Mouse (Mus musculus): Measurements from ENCODE around the gene Nfam1. TPM values are rescaled to one million over a fixed set of nuclear protein-coding genes. Genes with fewer than 3 reads are reported as not detected.

Gene Nfam1
- polyA plus RNA-seq, 1 experiment from 2014 or later = 1.9 TPM

DNA sequence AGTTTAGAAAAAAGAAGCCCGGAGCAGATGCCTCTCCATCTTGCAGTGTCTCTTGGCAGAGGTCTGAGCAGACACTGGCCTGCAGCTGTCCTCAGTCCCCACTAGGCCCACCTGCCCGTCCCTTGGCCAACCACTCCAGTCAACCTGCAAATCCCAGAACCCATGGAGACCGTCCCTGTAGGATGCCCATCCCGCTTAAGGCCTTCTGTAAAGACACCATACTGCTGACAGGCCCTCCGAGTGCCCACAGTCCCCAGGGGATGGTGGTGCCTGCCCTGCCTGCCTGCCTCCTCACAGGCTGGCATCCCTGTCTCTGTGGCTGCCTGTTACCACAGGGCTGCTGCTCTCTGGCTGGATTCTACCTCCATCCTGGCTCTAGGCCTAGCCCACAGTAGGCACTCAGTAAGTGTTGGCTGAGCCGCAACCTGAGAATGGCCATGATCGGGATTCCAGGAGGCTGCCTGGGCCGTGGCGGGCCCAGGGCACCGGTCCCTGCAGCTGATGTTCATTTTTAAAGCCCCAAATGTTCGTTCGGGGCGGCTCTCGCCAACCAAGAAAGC is 68.8 kb downstream of the Nfam1 start:
- WGBS = 69% methylated on average over 14 of the region's 14 CpGs
- Histone ChIP-seq H3K9me3 (ENCODE audit: control insufficient read depth, low read length) (no peaks in the 10 kb centered on the region), H3K4me1 (ENCODE audit: control insufficient read depth, insufficient read depth, low read length) (peaks cover 50% of the 10 kb centered on the region), H3K27ac (replicated peaks; ENCODE audit: low read depth, low read length) (no peak overlapping the region), H3K27me3 (ENCODE audit: control insufficient read depth, insufficient read depth, low read length) (peaks cover 15% of the 10 kb centered on the region; the same call in 1 of the 2 replicates), H3K4me3 (ENCODE audit: low read depth, low read length) (0 out of 2 replicates have a peak overlapping the region, but pooled peaks have one; percentile 53), H3K9ac (ENCODE audit: low read length) (no peak overlapping the region), H3K4me2 (ENCODE audit: low read depth, severe bottlenecking) (peak overlapping the region; percentile 88; the same call in 1 of the 2 replicates), H3K36me3 (ENCODE audit: control insufficient read depth, insufficient read depth, low read length) (no peaks in the 10 kb centered on the region)
- ATAC-seq (ENCODE audit: insufficient number of reproducible peaks, low FRiP score, low TSS enrichment, low read depth) = no peak
- DNase-seq (ENCODE audit: low spot score) = peak; percentile 40

DNA sequence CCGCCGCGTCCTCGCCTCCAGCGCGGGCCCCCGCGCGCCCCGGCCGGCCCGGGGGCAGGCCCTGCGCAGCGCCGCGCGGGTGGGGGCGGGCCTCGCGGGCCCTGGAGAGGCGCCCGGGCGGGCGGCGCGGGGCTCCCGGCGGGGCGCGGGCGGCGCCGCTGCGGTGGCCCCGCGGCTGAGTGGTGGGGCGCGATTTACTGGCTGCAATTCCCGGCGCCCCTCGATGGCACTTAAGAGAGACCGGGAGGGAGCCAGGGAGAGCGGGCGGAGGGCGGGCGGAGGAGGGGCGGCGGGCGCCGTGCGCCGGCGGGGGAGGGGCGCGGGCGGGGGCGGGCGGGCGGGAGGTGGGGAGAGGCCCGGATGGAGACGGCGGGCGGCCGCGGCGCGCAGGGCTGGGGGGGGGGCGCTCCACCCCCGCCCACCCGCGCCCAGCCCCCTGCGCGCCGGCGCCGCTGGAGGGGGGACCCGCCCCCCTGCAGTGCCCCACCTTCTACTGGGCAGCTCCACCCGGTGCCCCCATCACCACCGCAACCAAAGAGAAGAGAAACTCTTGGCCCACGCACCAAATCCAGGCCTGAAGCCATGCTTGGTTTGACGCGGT is 69.5 kb downstream of the Nfam1 start:
- Histone ChIP-seq H3K4me1 (ENCODE audit: control insufficient read depth, insufficient read depth, low read length) (peaks cover 48% of the 10 kb centered on the region), H3K27ac (replicated peaks; ENCODE audit: low read depth, low read length) (peak overlapping the region; percentile 77), H3K4me2 (ENCODE audit: low read depth, severe bottlenecking) (peak overlapping the region; percentile 88), H3K9ac (ENCODE audit: low read length) (peak overlapping the region; percentile 78), H3K27me3 (ENCODE audit: control insufficient read depth, insufficient read depth, low read length) (peaks cover 15% of the 10 kb centered on the region; the same call in 1 of the 2 replicates), H3K36me3 (ENCODE audit: control insufficient read depth, insufficient read depth, low read length) (no peaks in the 10 kb centered on the region), H3K9me3 (ENCODE audit: control insufficient read depth, low read length) (no peaks in the 10 kb centered on the region), H3K4me3 (ENCODE audit: low read depth, low read length) (peak overlapping the region; percentile 53; the same call in 1 of the 2 replicates)
- under 1% methylated on average over 13 of the region's 82 CpGs for WGBS
- ATAC-seq (ENCODE audit: insufficient number of reproducible peaks, low FRiP score, low TSS enrichment, low read depth) (no peak), DNase-seq (ENCODE audit: low spot score) (peak; percentile 54)

DNA sequence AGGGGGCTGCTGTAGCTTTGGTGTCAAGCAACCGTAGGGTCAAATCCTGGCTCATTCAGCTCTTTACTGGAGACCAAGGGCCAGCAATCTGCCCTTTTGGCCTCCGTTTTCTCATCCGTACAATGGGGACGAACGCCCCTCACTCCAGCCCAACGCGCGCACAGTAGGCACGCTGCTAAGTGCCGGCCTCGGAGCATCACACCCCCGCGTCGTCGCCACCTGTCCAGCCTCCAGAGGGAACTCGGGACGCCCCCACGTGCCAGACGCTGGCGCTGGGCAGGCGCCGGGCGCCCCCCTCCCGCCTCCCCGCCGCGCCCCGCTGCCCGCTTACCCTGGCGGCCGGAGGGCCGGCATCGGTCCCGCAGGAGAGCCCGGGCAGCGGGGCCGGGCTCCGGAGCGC is 70.0 kb downstream of the Nfam1 start:
- DNase-seq (ENCODE audit: low spot score) = peak; percentile 57
- Histone ChIP-seq H3K4me3 (ENCODE audit: low read depth, low read length) (peak overlapping the region; percentile 53), H3K4me2 (ENCODE audit: low read depth, severe bottlenecking) (peak overlapping the region; percentile 88), H3K4me1 (ENCODE audit: control insufficient read depth, insufficient read depth, low read length) (peaks cover 48% of the 10 kb centered on the region), H3K9me3 (ENCODE audit: control insufficient read depth, low read length) (no peaks in the 10 kb centered on the region), H3K36me3 (ENCODE audit: control insufficient read depth, insufficient read depth, low read length) (no peaks in the 10 kb centered on the region), H3K9ac (ENCODE audit: low read length) (peak overlapping the region; percentile 78), H3K27me3 (ENCODE audit: control insufficient read depth, insufficient read depth, low read length) (peaks cover 15% of the 10 kb centered on the region; the same call in 1 of the 2 replicates), H3K27ac (replicated peaks; ENCODE audit: low read depth, low read length) (peak overlapping the region; percentile 77)
- ATAC-seq (ENCODE audit: insufficient number of reproducible peaks, low FRiP score, low TSS enrichment, low read depth) = no peak
- 3% methylated on average over 37 of the region's 39 CpGs for WGBS

DNA sequence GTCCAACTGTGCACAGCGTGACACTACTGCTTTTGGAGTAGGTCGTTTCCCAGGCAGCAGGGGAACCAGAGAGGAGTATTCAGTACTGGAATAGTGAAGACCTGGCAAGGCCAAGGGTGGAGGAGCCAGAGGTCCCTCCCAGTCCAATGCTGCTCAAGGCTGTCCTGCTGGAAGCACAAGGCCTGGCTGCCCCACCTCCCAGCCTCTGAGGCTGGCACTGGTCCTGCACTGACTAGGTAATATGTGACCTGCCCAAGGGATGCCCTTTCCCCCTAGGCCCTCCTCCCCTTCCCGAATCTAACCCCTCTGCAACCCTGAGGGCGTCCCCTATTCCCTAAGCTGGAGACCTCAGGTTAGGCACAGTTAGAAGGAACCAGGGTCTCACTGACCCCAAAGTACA is 70.6 kb downstream of the Nfam1 start:
- H3K27me3 ChIP-seq (ENCODE audit: control insufficient read depth, insufficient read depth, low read length) = peaks cover 15% of the 10 kb centered on the region; the same call in 1 of the 2 replicates
- no peak for ATAC-seq (ENCODE audit: insufficient number of reproducible peaks, low FRiP score, low TSS enrichment, low read depth)

DNA sequence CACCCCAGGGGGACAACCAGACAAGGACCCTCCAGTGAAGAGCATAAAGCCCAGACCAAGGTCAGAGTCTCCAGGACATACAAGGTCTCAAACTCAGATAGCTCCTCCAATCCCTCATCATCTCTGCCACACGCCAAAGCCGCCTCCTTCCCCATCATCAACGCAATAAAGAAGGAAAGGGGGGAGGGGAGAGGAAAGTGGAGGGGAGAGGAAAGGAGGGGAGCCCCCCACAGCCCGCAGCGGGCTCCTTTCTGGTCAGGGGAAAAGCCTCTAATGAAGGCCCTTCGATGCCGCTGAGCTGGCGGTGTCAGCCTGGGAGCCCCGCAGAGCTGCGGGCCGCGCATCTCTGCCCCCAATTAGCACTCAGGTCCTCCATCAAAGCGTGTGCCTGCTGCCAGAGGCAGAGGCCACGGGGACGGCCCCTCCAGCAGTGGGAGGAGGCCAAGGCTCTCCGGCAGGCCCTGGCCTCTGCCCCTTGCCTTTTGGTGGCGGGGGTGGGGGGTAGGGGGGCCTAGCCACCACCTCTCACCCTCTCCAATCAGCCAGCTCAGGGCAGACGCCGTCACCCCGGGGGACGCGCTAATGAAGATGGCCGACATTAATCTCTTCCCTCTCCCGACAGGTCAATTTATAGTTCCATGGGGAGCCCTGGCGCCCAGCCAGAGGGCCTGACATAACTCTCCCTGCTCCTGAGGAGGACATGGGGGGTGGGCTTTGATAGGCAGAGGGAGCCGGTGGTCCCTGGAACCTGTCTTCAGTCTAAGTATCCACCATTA is 72.1 kb downstream of the Nfam1 start:
- H3K36me3 ChIP-seq (ENCODE audit: control insufficient read depth, insufficient read depth, low read length) = no peaks in the 10 kb centered on the region
- ATAC-seq (ENCODE audit: insufficient number of reproducible peaks, low FRiP score, low TSS enrichment, low read depth) (no peak), DNase-seq (ENCODE audit: low spot score) (peak; percentile 50)
- peak overlapping the region; percentile 20 for H3K4me3 ChIP-seq (ENCODE audit: low read depth, low read length)
- WGBS = 0% methylated on average over 26 of the region's 26 CpGs
- no peak overlapping the region for H3K27ac ChIP-seq (replicated peaks; ENCODE audit: low read depth, low read length)
- peaks cover 15% of the 10 kb centered on the region; the same call in 1 of the 2 replicates for H3K27me3 ChIP-seq (ENCODE audit: control insufficient read depth, insufficient read depth, low read length)
- peak overlapping the region; percentile 65 for H3K4me2 ChIP-seq (ENCODE audit: low read depth, severe bottlenecking)
- no peaks in the 10 kb centered on the region for H3K9me3 ChIP-seq (ENCODE audit: control insufficient read depth, low read length)
- H3K4me1 ChIP-seq (ENCODE audit: control insufficient read depth, insufficient read depth, low read length) = peaks cover 47% of the 10 kb centered on the region
- H3K9ac ChIP-seq (ENCODE audit: low read length) = peak overlapping the region; percentile 2; the same call in 1 of the 2 replicates

More for the DNA sequence above, 70.6 kb downstream of the Nfam1 start:
- Histone ChIP-seq H3K4me2 (ENCODE audit: low read depth, severe bottlenecking) (peak overlapping the region; percentile 88), H3K9ac (ENCODE audit: low read length) (no peak overlapping the region), H3K9me3 (ENCODE audit: control insufficient read depth, low read length) (no peaks in the 10 kb centered on the region), H3K4me1 (ENCODE audit: control insufficient read depth, insufficient read depth, low read length) (peaks cover 47% of the 10 kb centered on the region), H3K4me3 (ENCODE audit: low read depth, low read length) (peak overlapping the region; percentile 53), H3K27ac (replicated peaks; ENCODE audit: low read depth, low read length) (no peak overlapping the region), H3K36me3 (ENCODE audit: control insufficient read depth, insufficient read depth, low read length) (no peaks in the 10 kb centered on the region)
- 34% methylated on average over 4 of the region's 4 CpGs for WGBS
- peak; percentile 36 for DNase-seq (ENCODE audit: low spot score)

- Histone ChIP-seq H3K4me2 (ENCODE audit: low read depth, severe bottlenecking) (no peak overlapping the region), H3K27me3 (ENCODE audit: control insufficient read depth, insufficient read depth, low read length) (peaks cover 17% of the 10 kb centered on the region; the same call in 1 of the 2 replicates), H3K9ac (ENCODE audit: low read length) (no peak overlapping the region), H3K36me3 (ENCODE audit: control insufficient read depth, insufficient read depth, low read length) (no peaks in the 10 kb centered on the region; the same call in 1 of the 2 replicates), H3K4me1 (ENCODE audit: control insufficient read depth, insufficient read depth, low read length) (peaks cover 48% of the 10 kb centered on the region), H3K4me3 (ENCODE audit: low read depth, low read length) (no peak overlapping the region), H3K9me3 (ENCODE audit: control insufficient read depth, low read length) (no peaks in the 10 kb centered on the region), H3K27ac (replicated peaks; ENCODE audit: low read depth, low read length) (no peak overlapping the region)
- DNase-seq (ENCODE audit: low spot score) = no peak
- no peak for ATAC-seq (ENCODE audit: insufficient number of reproducible peaks, low FRiP score, low TSS enrichment, low read depth)
- 57% methylated on average over 12 of the region's 12 CpGs for WGBS
These were observed 74.0 kb downstream of the Nfam1 start for GRCm38 (mm10) chr15:82959151-82959550.

GRCm38 (mm10) chr15:82958253-82958701 is 74.8 kb downstream of the Nfam1 start:
- no peak overlapping the region; the same call in 1 of the 2 replicates for H3K9ac ChIP-seq (ENCODE audit: low read length)
- no peaks in the 10 kb centered on the region for H3K9me3 ChIP-seq (ENCODE audit: control insufficient read depth, low read length)
- H3K4me1 ChIP-seq (ENCODE audit: control insufficient read depth, insufficient read depth, low read length) = peaks cover 48% of the 10 kb centered on the region
- peak overlapping the region; percentile 3; the same call in 1 of the 2 replicates for H3K4me3 ChIP-seq (ENCODE audit: low read depth, low read length)
- H3K27me3 ChIP-seq (ENCODE audit: control insufficient read depth, insufficient read depth, low read length) = peaks cover 17% of the 10 kb centered on the region; the same call in 1 of the 2 replicates
- no peak overlapping the region for H3K27ac ChIP-seq (replicated peaks; ENCODE audit: low read depth, low read length)
- no peaks in the 10 kb centered on the region; the same call in 1 of the 2 replicates for H3K36me3 ChIP-seq (ENCODE audit: control insufficient read depth, insufficient read depth, low read length)
- no peak for ATAC-seq (ENCODE audit: insufficient number of reproducible peaks, low FRiP score, low TSS enrichment, low read depth)
- H3K4me2 ChIP-seq (ENCODE audit: low read depth, severe bottlenecking) = peak overlapping the region; percentile 39
- DNase-seq (ENCODE audit: low spot score) = peak; percentile 56
- 2% methylated on average over 16 of the region's 16 CpGs for WGBS

GRCm38 (mm10) chr15:82956721-82957120 is 76.4 kb downstream of the Nfam1 start:
- WGBS = 66% methylated on average over 4 of the region's 4 CpGs

More at GRCm38 (mm10) chr15:82956721-82957120, 76.4 kb downstream of the Nfam1 start:
- no peak overlapping the region for H3K27ac ChIP-seq (replicated peaks; ENCODE audit: low read depth, low read length)
- H3K27me3 ChIP-seq (ENCODE audit: control insufficient read depth, insufficient read depth, low read length) = peaks cover 21% of the 10 kb centered on the region; the same call in 1 of the 2 replicates
- DNase-seq (ENCODE audit: low spot score) (no peak), ATAC-seq (ENCODE audit: insufficient number of reproducible peaks, low FRiP score, low TSS enrichment, low read depth) (no peak)
- no peak overlapping the region for H3K9ac ChIP-seq (ENCODE audit: low read length)
- no peak overlapping the region for H3K4me2 ChIP-seq (ENCODE audit: low read depth, severe bottlenecking)
- H3K9me3 ChIP-seq (ENCODE audit: control insufficient read depth, low read length) = no peaks in the 10 kb centered on the region
- H3K4me3 ChIP-seq (ENCODE audit: low read depth, low read length) = no peak overlapping the region
- peaks cover 52% of the 10 kb centered on the region for H3K4me1 ChIP-seq (ENCODE audit: control insufficient read depth, insufficient read depth, low read length)
- no peaks in the 10 kb centered on the region; the same call in 1 of the 2 replicates for H3K36me3 ChIP-seq (ENCODE audit: control insufficient read depth, insufficient read depth, low read length)
